Mouse (Mus musculus) skeletal muscle tissue, adult 2 months (tissue): ENCODE results near the gene Fars2.
"Not testable (repeated sequence)": the region's sequence is repeated elsewhere in the genome, so short reads cannot be mapped to it uniquely, and the experiment has no call there.

Source experiments
- DNase-seq: peaks from one replicate; pipeline ENCODE4 v3.0.0-alpha.2; 2012; ENCODE audit warnings: low read depth, low spot score

The Fars2 gene

GRCm38 (mm10) chr13:36140247-36141016 lies 23.2 kb downstream of the Fars2 start:
- peak; percentile 26 for DNase-seq

GRCm38 (mm10) chr13:36145601-36146000 lies 28.4 kb downstream of the Fars2 start:
- no peak for DNase-seq

DNA sequence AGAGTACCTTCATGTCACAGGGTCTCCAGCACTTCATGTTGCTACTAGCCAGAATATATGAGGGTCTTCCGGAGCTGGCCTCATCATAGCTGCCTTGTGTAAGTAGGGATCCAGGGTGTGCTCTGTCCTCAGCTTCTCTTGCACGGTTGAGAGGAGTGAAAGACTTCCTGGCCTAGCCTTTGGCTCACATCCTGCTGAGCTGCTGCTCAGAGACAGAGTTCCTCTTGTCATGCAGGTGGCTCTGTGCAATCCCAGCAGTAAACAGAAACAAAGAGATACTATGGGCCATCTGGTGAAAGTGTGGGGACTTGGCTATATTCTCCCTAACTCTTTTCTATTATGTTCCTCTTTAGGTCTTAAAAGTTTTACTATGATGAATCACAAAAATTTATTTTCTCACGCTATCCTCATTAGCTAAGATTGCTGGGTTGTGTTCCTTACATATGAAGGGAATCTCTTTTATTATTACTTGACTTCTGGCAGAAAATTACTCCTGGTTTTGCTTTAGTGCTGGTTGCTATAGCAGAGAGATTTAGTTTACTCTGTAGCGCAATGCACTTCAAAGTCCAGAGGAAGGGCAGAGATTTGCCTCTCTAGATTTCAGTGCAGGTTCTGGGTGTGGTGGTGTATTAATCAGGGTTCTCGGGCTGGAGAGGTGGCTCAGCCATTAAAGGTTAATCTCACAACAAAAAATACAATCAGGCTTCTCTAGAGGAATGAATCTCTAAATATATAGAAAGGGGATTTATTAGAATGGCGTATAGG lies 32.1 kb downstream of the Fars2 start:
- DNase-seq = no peak

DNA sequence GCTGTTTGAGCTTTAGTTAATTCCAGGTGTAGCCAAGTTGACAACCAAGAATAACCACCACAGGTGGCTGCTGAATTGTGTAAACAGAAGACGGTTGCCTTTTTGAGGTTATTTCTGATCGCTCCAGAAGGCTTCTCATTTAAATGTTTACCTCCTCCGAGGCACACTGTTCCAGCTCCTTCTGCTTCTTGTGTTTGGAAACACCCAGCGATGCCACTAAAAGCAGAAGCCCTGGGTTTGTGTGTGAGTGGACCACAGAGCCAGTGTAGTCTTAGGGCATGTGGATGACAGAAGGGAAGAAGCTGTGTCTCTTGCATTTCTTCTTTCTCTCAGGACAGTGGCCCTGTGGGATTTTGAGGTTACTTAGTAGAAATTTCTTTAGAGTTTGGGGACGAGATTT lies 33.1 kb downstream of the Fars2 start:
- no peak for DNase-seq

DNA sequence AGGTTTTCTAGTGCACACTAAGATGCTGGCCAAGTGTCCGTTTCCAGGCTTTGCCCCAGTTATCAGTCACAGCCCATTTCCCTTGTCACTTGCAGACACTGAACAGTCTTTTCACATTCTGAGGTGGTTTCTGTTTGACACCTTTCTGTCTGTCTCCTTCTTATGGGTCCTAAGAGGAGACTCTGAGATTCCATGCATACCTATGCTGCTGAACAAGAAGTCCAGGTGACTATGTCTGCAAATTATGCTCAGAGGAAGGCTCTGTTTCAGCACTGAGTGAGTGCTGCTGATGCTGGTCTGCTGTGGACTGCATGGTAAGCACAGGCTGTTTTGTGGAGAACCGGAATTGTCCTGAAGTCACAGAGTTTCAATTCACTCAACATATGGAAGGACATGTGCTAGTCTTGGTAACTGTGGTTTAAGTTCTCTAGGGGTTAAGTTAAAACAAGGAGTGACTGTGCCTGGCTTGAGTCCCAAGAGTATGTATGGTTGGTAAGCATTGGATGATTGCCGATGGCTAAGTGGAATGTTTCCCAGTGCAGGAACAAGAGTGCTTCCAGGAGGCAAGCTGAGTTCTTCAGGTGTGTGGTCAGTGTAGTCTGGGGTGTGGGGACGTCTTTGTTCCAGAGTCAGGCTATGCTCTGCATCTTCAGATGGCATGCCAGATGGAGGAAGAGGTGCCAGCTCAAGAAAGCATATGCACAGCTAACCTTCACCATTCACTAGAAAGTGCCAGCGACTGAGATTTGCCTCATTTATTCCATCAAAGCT lies 35.7 kb downstream of the Fars2 start:
- DNase-seq = no peak

DNA sequence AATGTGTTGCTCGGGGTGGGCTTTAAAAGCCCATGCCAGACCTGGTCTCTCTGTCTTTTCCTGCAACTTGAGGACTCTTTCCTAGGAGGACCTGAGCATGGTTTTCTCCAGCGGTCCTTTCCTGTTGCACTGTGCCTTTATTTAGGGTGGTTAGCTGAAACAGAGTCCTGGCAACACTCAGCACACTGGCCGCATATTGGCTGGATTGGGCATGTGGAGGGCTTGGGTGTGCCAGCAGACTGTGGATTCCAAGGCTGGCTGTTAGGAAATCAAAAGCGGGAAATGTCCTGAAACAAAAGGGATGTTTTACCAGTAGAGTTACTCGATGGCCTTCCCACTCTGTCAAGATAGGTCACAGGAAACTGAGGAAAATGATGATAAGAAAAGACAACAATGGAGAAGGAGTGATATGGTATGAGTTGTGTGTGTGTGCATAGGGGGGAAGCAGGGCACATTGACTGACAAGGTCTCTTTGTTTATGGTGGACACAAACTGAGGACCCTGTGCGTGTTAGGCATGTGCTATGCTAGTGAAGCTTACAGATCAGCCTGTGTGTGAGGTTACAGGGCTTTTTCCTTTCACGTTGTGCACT lies 39.2 kb downstream of the Fars2 start:
- no peak for DNase-seq

GRCm38 (mm10) chr13:36163411-36163810 lies 46.2 kb downstream of the Fars2 start:
- DNase-seq = no peak

DNA sequence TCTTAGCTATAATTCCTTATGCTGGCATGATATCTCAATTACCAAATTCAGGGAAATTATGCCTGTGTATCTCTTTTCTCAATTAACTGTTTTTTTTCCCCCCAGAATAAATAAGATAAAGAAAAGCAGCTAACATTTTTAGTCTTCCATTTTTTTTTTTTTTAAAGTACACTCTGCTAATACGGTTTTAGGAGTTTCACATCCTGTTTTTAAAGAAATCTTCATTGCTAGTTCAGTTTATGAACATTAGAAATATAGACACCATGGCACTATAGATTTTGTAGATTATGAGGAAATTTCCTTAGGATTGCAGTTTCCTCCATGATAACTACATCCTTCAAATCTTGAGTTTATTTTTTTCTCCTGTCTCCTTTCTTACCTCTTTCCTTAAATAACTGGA lies 46.7 kb downstream of the Fars2 start:
- no peak for DNase-seq

DNA sequence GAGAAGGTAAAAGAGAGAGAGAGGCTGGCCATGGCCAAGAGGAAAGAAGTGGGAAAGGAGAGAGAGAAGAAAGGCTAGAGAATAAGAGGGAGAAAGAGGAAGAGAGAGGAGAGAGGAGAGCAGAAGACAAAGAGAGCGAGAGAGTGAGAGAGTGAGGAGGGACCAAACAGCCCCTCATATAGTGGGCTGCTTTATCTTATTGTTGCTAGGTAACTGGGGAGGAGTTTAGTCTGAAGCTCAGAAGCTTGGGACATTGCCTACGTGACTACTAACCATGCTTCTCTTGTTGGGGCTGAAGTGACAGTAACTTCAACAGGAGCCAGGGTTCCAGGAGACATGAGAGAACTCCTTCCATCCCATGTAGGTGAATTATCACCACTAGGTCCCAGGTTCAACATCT lies 55.8 kb downstream of the Fars2 start:
- not testable (repeated sequence) for DNase-seq

DNA sequence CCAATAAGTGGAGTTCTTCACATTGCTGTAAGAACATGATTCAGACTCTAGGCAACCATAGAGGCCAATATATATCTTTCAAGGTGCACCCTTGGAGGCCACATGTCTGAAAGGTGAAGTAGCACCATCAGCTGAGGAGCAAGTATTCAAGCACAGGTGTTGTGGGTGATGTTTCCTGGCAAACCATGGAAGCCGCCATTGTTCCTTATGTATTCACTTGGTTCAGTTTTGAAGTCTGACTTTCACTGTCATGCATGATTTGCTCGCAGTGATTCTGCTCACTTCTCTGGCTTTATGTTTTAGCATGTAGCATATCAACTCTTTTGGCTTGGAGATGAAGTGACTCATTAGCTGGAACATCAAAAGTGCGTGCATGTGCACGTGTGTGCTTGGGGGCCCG lies 56.9 kb downstream of the Fars2 start:
- no peak for DNase-seq

DNA sequence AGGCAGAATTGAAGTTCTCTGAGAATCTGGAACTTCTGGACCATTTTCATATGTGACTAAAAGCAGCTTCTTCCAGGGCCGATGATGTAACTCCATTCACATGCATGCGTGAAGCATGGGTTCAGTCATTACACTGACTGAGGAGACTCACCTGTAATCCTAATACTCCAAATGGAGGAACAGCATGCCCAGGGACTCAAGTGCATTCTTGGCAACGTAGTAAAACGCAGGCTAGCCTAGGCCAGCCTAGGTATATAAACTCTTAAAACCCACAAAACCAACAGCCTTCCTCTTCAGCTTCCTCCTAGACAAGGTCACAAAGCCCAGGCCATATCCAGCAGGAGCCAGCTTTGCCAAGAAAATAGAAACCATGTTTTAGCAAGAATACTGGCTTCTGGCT lies 57.6 kb downstream of the Fars2 start:
- DNase-seq = no peak

DNA sequence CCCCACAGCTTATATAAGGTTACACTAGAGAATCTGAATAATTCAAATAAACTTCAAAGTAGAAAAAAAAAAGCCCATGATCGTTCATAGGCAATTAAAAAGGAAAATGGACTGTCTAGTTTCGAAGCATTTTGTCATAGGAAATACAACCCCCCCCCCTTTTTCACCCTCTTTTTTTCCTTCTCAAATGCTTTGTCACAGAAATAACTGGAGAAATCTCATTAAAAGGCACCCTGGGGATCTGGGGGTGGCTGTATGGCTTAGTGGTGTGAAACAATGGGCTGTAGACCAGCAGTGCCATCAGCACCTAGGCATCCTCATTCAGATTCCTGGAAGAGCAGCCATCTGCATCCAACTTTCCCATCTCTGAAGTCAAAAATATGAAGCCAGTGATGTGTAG lies 64.0 kb downstream of the Fars2 start:
- no peak for DNase-seq

- DNase-seq = peak; percentile 11
Measured at GRCm38 (mm10) chr13:36190577-36190976, 73.4 kb downstream of the Fars2 start.

- DNase-seq = no peak
Measured at GRCm38 (mm10) chr13:36193484-36194113, 76.4 kb downstream of the Fars2 start.

DNA sequence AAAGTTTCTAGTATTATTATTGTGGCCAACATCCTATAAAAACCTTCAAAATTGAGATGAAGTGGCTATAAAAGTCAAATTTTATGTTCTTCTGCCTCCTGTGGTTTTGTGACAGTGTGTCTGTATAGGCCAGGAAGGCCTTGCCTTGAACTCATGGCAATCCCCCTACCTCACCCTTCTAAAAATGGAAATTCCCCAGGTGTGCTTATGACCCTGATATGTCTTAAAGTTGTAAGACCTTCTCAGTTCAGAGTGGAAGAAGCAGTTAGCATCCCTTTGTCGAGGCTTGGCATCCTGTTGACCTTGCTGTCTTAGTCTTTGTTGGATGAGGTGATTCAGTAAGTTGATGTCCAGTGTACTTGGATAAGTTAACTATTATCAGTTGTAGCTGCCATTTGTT lies 82.1 kb downstream of the Fars2 start:
- no peak for DNase-seq

GRCm38 (mm10) chr13:36200453-36200852 lies 83.2 kb downstream of the Fars2 start:
- DNase-seq = no peak

DNA sequence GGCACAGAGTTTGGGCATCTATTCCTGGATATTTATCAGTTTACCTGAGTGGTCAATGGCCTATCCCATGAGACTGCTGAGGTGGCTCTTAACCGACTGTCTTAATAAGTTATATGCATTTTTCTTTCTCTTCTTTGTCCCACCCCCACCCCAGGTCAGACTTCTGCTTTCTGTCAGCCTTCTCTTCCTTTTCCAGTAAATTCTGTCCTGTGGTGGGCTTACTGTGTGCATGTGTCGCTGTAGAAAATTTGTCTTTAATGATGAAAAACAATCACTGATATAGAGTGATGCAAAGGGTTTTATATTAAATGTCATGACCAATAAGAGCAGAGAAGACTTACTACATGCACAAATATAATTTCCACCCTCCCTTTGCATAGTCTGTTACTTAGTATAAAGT lies 85.3 kb downstream of the Fars2 start:
- DNase-seq = no peak

- peak; percentile 13 for DNase-seq
Measured at GRCm38 (mm10) chr13:36203014-36203413, 85.8 kb downstream of the Fars2 start.

DNA sequence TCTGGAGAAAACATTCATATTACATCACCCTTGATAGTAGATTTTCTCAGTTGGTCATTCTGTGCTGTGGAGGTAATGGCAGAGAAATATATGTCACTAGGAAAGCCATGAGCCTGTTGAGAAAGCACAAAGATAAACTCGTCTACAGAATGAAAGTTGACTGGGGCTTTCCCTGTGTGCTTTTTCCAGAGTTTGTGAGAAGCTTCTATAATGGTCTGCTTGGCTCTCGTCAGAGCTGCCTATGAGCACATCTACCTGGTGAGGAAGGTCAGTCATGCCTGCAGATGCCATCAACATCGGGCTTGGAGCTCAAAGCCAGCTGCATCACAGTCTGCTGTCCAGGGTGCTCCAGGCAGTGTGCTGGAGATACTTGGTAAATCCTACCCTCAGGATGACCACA lies 87.1 kb downstream of the Fars2 start:
- no peak for DNase-seq

DNA sequence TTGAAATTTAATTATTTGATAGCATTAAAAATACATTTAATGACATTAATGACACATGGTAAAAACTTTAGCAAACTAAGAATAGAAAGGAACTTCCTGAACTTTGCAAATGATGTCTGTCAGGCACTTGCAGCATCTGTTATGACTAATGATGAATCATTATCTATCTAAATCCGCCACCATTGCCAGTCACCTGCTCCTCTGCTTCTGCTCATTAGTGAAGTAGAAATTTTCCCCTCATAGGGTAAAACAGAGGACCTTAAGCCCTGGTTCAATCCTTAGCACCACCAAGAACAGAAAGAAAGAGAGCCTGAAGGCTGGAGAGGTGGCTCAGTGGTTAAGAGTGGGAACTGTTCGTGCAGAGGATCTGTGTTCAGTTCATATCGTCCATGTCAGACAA lies 93.8 kb downstream of the Fars2 start:
- no peak for DNase-seq

- DNase-seq = no peak
Measured at GRCm38 (mm10) chr13:36214056-36214455, 96.8 kb downstream of the Fars2 start.

GRCm38 (mm10) chr13:36216005-36216404 lies 98.8 kb downstream of the Fars2 start:
- no peak for DNase-seq
